Mouse (Mus musculus) heart, embryonic 15.5 days (tissue): Measurements from ENCODE around the gene Frs2. TPM values are rescaled to one million over a fixed set of nuclear protein-coding genes. Genes with fewer than 3 reads are reported as not detected.
"Not testable (repeated sequence)": the region's sequence is repeated elsewhere in the genome, so short reads cannot be mapped to it uniquely, and the experiment has no call there.

Source experiments
- ATAC-seq: fragments of 200-750 bp; cut with Nextera tagmentation; replicated peaks from 2 replicates; pipeline ENCODE4 v1.8.0; 2017; ENCODE audit warnings: low read depth, moderate TSS enrichment; ENCODE audit not compliant: insufficient number of reproducible peaks, insufficient read depth, low FRiP score
- H3K27ac ChIP-seq: fragments of 300-500 bp; sonication (generic); 2 replicates; pipeline ENCODE4 v1.5.1; 2015; ENCODE audit warnings: mild to moderate bottlenecking, inconsistent platforms
- H3K27me3 ChIP-seq: fragments of 300-500 bp; sonication (generic); 2 replicates; pipeline ENCODE4 v1.6.1; 2015; ENCODE audit warnings: inconsistent platforms
- H3K36me3 ChIP-seq: fragments of 300-500 bp; sonication (generic); 2 replicates; pipeline ENCODE4 v1.6.1; 2015; ENCODE audit warnings: mild to moderate bottlenecking, inconsistent platforms
- H3K4me1 ChIP-seq: fragments of 300-500 bp; sonication (generic); replicated peaks from 2 replicates; pipeline ENCODE4 v1.6.1; 2015; ENCODE audit warnings: inconsistent platforms
- H3K4me2 ChIP-seq: fragments of 300-500 bp; sonication (generic); 2 replicates; pipeline ENCODE4 v1.6.1; 2015; ENCODE audit warnings: inconsistent platforms, mild to moderate bottlenecking, moderate library complexity
- H3K4me3 ChIP-seq: fragments of 300-500 bp; sonication (generic); 2 replicates; pipeline ENCODE4 v1.5.1; 2015; ENCODE audit warnings: mild to moderate bottlenecking, inconsistent platforms
- H3K9ac ChIP-seq: fragments of 300-500 bp; sonication (generic); 2 replicates; pipeline ENCODE4 v1.6.1; 2015; ENCODE audit warnings: mild to moderate bottlenecking, inconsistent platforms
- H3K9me3 ChIP-seq: fragments of 300-500 bp; sonication (generic); replicated peaks from 2 replicates; pipeline ENCODE4 v1.6.1; 2016; ENCODE audit warnings: inconsistent platforms
- WGBS: fragments of 180-500 bp; shearing (Covaris S2); methylation state at CpG from one replicate; pipeline ENCODE4 v1.1.7; 2015; ENCODE audit warnings: mixed read lengths; 5-methylcytosine and 5-hydroxymethylcytosine counted together
- polyA plus RNA-seq: library from polyadenylated mRNA; unstranded; fragments of >200 nt; fragmentation: Nextera tagmentation; extraction: Ambion mirVana; gene quantifications from 2 replicates; pipeline ENCODE4 v1.2.1, GENCODE M21; 2015

Gene Frs2
- polyA plus RNA-seq, 1 experiment from 2014 or later: 14.8 TPM

DNA sequence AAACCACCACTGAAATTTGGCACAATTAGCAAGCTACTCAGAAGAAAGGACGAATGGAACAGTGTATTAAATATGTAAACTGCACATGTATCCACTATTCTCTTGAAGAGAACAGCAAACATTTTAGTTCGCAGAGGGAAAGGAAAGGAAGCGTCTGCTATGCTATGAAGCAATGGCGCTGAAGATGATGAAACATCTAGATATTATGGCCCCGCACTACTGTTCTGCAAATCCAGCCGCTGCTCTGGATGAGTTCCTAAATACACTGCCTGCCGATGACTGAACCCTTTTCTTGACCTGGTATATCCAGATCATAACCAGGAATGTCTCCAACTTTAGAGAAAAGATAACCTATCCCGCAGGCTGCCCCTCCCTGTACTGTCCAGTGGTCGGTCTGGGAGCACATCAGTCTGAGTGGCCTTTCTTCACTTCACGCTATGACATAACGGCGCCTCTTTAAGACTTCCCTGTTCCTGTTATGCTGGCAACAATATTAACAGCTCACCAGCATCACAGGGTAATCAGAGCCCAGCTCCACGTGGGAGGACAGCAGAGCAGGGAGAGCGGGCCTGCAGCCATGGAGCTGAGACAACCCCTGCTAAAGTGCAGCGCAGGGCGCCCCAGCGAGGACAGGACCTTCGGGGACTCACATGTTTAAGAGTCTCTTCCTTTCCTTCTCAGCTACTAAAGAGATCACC, 76.0 kb downstream of the Frs2 start:
- no peak overlapping the region for H3K4me2 ChIP-seq
- no peak for ATAC-seq
- H3K36me3 ChIP-seq: peaks cover 54% of the 10 kb centered on the region
- no peaks in the 10 kb centered on the region for H3K9me3 ChIP-seq
- 75% methylated on average over 18 of the region's 18 CpGs for WGBS
- H3K4me3 ChIP-seq: no peak overlapping the region
- H3K4me1 ChIP-seq: peaks cover 11% of the 10 kb centered on the region
- H3K27me3 ChIP-seq: no peaks in the 10 kb centered on the region
- no peak overlapping the region for H3K27ac ChIP-seq
- H3K9ac ChIP-seq: no peak overlapping the region

DNA sequence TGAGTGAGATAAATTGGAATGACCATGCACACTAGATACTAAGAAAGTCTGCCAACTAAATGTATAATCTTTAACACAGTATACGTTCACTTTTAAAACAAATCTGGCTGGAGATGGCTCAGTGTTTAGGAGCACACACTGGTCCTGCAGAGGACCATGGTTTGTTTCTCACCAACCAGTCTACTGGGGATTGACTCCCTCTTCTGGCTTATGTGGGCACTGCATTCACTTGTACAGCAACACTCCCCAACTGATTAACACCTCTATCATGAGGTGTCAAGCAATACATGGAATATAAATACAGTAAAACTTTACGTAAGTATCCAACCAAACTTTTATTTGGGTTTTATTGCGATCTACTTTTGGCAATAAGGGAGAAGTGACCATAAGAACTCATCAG, 79.2 kb downstream of the Frs2 start:
- Histone ChIP-seq H3K9me3 (no peaks in the 10 kb centered on the region), H3K4me2 (no peak overlapping the region), H3K36me3 (peaks cover 29% of the 10 kb centered on the region), H3K27me3 (no peaks in the 10 kb centered on the region), H3K4me3 (no peak overlapping the region), H3K27ac (no peak overlapping the region), H3K9ac (no peak overlapping the region), H3K4me1 (peaks cover 15% of the 10 kb centered on the region)
- WGBS: 93% methylated on average over 3 of the region's 3 CpGs
- no peak for ATAC-seq

DNA sequence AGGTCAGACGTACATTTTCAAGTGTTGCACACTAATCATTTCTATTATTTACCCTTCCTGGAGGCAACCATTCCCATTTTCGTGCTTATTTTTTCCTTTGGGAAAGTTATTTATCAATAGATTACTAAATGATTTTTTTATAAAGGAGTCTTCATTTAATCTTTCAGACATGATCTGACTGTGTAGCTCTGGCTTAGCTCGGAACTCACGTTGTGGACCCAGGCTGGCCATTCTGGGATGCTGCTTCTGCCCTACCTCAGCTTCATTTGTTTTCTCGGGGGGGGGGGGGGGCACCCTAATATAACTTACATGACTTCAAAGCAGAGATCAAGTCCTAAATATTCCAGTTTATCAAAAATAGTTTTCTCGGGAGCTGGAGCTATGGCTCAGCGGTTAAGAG, 84.3 kb downstream of the Frs2 start:
- H3K27me3 ChIP-seq: no peaks in the 10 kb centered on the region
- peaks cover 9% of the 10 kb centered on the region for H3K4me1 ChIP-seq
- H3K9ac ChIP-seq: peak overlapping the region; percentile 25; the same call in 1 of the 2 replicates
- 12% methylated on average over 7 of the region's 7 CpGs for WGBS
- H3K27ac ChIP-seq: peak overlapping the region; percentile 92
- ATAC-seq: no peak
- H3K4me3 ChIP-seq: peak overlapping the region; percentile 99
- H3K9me3 ChIP-seq: no peaks in the 10 kb centered on the region
- peak overlapping the region; percentile 61 for H3K4me2 ChIP-seq
- peaks cover 36% of the 10 kb centered on the region for H3K36me3 ChIP-seq

DNA sequence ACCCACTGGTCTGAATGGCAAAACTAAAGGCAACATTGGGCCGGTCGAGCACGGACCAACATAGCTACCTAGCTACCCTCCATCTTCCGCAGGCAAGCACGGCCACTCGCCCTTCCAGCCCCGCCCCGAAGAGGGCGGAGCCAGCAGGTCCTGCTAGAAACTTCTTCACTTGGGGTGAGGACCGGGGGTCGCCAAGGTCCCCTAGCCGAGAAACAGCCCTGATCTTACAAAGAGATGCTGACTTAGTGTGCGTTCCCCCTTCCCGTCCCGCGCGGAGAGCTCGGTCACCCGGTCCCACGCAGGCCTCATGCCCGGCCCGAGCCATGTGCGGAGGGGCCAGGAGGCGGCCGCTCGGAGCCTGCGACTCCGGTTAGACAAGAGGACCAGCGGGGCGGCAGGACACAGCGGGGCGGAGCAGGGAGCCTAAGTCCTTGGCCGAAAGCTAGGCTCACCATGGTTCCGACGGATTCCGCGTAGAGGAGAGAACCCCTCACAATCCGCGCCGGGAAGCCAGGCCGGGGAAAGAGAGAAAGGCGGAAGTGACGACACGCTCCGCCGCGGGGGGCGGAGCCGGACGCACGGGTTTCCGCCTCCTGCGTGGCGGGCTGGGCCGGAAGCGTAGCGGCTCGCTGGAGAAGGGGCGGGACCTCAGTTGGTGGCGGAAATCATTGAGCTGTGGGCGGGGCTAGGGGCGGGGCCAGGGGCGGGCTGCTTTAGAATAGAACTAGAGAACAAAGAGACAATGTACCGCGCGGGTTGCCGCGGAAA, 84.9 kb downstream of the Frs2 start, which contains the start of gene Cct2:
Cct2 (minus strand) TSS at position 561 of the 768 bp plus-strand sequence.
- Histone ChIP-seq H3K27ac (peak within 1 kb of the TSS; percentile 92), H3K4me3 (peak within 1 kb of the TSS; percentile 99), H3K36me3 (peaks cover 38% of the 10 kb centered on the region), H3K4me2 (peak within 1 kb of the TSS; percentile 76), H3K4me1 (peaks cover 13% of the 10 kb centered on the region), H3K9me3 (no peaks in the 10 kb centered on the region), H3K27me3 (no peaks in the 10 kb centered on the region), H3K9ac (peak within 1 kb of the TSS; percentile 90)
- ATAC-seq: peak; percentile 93
- under 1% methylated on average over 68 of the region's 68 CpGs for WGBS

DNA sequence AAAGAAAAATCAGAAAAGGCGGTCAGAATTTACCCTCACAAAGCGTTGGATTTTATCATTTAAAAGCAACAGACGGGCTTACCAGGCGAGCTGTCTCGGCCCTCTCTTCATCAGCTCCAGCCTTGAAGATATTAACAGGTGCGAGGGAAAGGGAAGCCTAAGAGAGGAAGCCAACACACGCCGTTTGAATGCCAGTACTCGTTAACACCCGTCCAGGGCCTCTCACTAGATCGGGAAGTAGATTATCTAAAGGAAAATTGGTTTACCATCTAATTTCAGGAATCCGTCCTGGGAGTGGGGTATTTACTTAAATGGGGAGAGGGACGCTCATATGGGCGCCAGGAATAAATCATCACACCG, 85.5 kb downstream of the Frs2 start:
- H3K27me3 ChIP-seq: no peaks in the 10 kb centered on the region
- H3K4me2 ChIP-seq: peak overlapping the region; percentile 76
- peaks cover 13% of the 10 kb centered on the region for H3K4me1 ChIP-seq
- whole genome bisulfite sequencing: 2% methylated on average over 15 of the region's 15 CpGs
- H3K4me3 ChIP-seq: peak overlapping the region; percentile 99
- peaks cover 41% of the 10 kb centered on the region for H3K36me3 ChIP-seq
- peak overlapping the region; percentile 92; the same call in 1 of the 2 replicates for H3K27ac ChIP-seq
- ATAC-seq: no peak
- peak overlapping the region; percentile 90 for H3K9ac ChIP-seq
- no peaks in the 10 kb centered on the region for H3K9me3 ChIP-seq

DNA sequence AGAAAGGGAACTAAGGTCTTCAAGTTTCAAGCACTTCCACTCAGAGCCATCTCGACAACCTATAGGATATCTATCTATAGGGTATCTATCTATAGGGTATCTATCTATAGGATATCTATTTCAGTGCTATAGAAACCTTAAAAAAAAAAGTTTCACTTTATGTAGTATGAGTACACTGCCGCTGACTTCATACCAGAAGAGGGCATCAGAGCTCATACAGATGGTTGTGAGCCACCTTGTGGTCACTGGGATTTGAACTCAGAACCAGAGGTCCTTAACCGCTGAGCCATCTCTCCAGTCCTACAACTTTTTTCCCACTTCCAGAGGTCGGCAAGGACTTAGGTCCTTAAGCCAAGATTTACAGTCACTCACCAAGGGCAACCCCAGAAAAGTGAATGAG, 92.7 kb downstream of the Frs2 start:
- no peak for ATAC-seq
- Histone ChIP-seq H3K27me3 (no peaks in the 10 kb centered on the region), H3K9me3 (no peaks in the 10 kb centered on the region), H3K4me2 (no peak overlapping the region), H3K4me3 (no peak overlapping the region), H3K9ac (no peak overlapping the region), H3K36me3 (peaks cover 93% of the 10 kb centered on the region), H3K4me1 (peaks cover 4% of the 10 kb centered on the region; the same call in 1 of the 2 replicates), H3K27ac (no peak overlapping the region)
- 87% methylated on average over 4 of the region's 4 CpGs for WGBS

DNA sequence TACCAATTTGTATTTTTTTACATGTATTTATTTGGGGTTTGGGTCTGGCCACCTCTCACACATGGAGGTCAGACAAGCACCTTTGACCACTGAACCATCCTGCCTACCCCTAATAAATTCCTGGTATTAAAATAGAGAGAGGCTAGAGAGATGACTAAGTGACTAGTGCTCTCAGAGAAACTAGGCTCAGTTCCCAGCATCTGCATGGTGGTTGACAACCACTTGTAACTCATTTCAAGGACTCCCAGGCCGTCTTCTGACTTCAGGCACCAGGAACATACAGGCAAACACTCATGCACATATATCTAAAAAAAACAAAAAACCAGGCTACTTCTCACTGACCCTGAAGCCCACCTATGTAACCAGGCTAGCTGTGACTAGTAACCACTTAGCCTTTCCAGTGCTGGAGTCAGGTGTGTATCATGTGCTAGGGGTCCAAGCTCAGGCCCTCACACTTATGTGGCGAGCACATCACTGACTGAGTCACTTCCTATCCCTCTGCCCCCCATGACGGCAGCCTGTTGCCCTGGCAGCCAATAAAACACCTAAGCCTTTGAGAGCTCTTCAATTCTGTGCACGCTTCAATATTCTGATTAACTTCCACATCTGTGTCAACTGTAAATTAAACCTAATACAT, 98.3 kb downstream of the Frs2 start:
- H3K36me3 ChIP-seq: peaks cover 56% of the 10 kb centered on the region
- no peak for ATAC-seq
- H3K4me1 ChIP-seq: peaks cover 17% of the 10 kb centered on the region
- H3K4me3 ChIP-seq: no peak overlapping the region
- peak overlapping the region; percentile 8; the same call in 1 of the 2 replicates for H3K27ac ChIP-seq
- no peaks in the 10 kb centered on the region for H3K27me3 ChIP-seq
- 50% methylated on average over 4 of the region's 4 CpGs for WGBS
- no peak overlapping the region for H3K9ac ChIP-seq
- no peak overlapping the region for H3K4me2 ChIP-seq
- no peaks in the 10 kb centered on the region for H3K9me3 ChIP-seq

DNA sequence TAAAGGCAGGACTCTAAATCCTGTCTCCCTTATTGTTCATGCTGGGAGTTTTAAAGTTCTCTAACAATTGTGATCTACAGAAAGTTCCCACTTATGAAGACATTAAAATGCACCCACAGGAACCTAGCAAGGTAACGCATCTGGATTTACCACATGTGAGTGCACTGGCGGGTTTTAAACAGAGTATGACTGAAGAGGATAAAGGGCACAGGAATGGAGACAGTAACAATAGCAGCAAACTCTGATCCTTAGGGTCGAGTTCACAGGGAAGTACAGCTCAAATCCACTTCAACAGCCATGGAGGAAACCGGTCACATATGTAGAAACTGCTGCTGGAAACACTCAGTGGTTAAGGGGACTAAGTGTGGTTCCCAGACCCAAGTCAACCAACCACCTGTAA, 99.1 kb downstream of the Frs2 start:
- H3K36me3 ChIP-seq: peaks cover 50% of the 10 kb centered on the region

DNA sequence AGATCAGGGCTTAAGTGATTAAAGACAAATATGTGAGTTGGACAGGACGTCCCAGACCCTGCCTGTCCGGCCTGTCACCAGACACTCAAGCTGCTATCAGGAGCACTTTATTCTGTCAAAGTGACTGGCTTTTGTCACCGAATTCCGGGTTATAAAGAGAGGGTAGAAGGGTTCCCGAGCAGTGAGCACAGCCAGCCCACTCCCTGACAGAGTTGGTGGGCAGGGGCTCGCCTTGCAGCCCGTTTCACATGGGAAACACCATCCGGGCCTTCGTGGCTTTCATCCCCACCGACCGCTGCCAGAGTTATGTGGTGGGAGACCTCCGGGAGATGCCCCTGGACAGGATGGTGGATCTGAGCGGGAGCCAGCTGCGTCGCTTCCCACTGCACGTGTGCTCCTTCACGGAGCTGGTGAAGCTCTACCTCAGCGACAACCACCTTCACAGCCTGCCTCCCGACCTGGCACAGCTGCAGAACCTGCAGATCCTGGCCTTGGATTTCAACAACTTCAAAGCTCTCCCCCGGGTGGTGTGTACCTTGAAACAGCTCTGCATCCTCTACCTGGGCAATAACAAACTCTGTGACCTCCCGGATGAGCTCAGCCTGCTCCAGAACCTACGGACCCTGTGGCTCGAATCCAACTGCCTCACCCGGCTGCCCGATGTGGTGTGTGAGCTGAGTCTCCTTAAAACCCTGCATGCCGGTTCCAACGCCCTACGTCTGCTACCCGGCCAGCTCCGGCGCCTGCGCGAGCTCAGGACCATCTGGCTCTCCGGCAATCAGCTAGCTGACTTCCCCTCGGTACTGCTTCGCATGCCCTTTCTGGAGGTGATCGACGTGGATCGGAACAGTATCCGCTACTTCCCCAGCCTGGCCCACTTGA, 102.9 kb downstream of the Frs2 start, which contains the start of gene Lrrc10:
Lrrc10 (plus strand) TSS at position 167 of the 882 bp plus-strand sequence.
- ATAC-seq: peak; percentile 28

More for the DNA sequence above, 99.1 kb downstream of the Frs2 start:
- ATAC-seq: no peak
- peaks cover 23% of the 10 kb centered on the region for H3K4me1 ChIP-seq
- H3K4me2 ChIP-seq: peak overlapping the region; percentile 67
- WGBS: 66% methylated on average over 4 of the region's 4 CpGs
- H3K9me3 ChIP-seq: no peaks in the 10 kb centered on the region
- H3K27me3 ChIP-seq: no peaks in the 10 kb centered on the region
- H3K27ac ChIP-seq: peak overlapping the region; percentile 8; the same call in 1 of the 2 replicates
- H3K4me3 ChIP-seq: peak overlapping the region; percentile 63
- peak overlapping the region; percentile 75; the same call in 1 of the 2 replicates for H3K9ac ChIP-seq

DNA sequence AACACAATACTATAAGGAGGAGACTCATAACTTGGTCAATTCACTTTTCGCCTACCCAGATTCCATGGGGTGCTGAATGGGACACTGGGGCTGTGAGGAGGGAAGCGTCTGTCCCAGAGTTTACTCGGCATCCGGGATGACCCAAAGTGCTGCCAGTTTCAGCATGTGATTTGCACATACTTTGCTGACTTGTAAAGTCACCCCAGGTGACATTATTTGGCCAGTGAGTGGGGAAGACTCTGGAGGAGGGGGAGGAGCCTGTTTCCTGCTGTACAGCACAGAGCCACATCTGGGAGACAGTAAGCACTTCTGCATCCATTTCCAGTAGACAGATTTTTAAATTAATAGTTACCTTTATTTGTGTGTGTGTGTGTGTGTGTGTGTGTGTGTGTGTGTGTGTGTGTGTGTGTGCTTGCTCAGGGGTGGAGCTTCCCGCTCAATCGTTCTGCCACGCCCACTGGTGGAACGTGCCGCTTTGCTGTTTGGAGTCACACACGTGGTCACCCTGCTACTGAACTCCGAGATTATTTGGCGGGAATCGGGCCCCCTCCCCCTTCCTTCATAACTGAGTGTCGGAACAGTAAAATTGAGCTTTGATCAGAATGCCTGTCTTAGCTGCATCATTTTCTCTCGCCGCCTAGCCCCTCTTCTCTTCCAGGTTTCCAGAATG, 104.7 kb downstream of the Frs2 start:
- not testable (repeated sequence) for H3K9ac ChIP-seq, H3K4me3 ChIP-seq, H3K9me3 ChIP-seq, ATAC-seq, H3K27me3 ChIP-seq, H3K36me3 ChIP-seq
- Histone ChIP-seq H3K4me1 (peaks cover 34% of the 10 kb centered on the region), H3K27ac (peak overlapping the region; percentile 45), H3K4me2 (peak overlapping the region; percentile 67)
- WGBS: 22% methylated on average over 16 of the region's 16 CpGs

More for the DNA sequence above, 102.9 kb downstream of the Frs2 start, which contains the start of gene Lrrc10:
- H3K9me3 ChIP-seq: no peaks in the 10 kb centered on the region
- peaks cover 44% of the 10 kb centered on the region for H3K4me1 ChIP-seq
- peaks cover 14% of the 10 kb centered on the region; the same call in 1 of the 2 replicates for H3K36me3 ChIP-seq
- H3K27me3 ChIP-seq: no peaks in the 10 kb centered on the region
- H3K27ac ChIP-seq: peak within 1 kb of the TSS; percentile 94
- H3K4me3 ChIP-seq: peak within 1 kb of the TSS; percentile 63
- peak within 1 kb of the TSS; percentile 75 for H3K9ac ChIP-seq
- WGBS: 17% methylated on average over 40 of the region's 40 CpGs
- H3K4me2 ChIP-seq: peak within 1 kb of the TSS; percentile 67
